Mouse (Mus musculus): ENCODE results near the gene Olig3. TPM values are rescaled to one million over a fixed set of nuclear protein-coding genes. Genes with fewer than 3 reads are reported as not detected.

The Olig3 gene
- total and polyA plus RNA-seq, 3 experiments = not detected

- Histone ChIP-seq H3K4me1 (ENCODE audit: control insufficient read depth in 1 of 2, insufficient read depth in 2 of 2, low read length in 2 of 2) (no peaks in the 10 kb centered on the region), H3K4me3 (ENCODE audit: control insufficient read depth in 1 of 2, insufficient read depth in 1 of 2, low read depth in 2 of 2, low read length in 2 of 2) (no peak overlapping the region), H3K79me2 (ENCODE audit: control insufficient read depth, insufficient read depth, low read length, poor library complexity) (no peaks in the 10 kb centered on the region), H3K9ac (ENCODE audit: control insufficient read depth, low read depth, low read length, poor library complexity, severe bottlenecking) (no peak overlapping the region), H3K27me3 (ENCODE audit: control insufficient read depth in 1 of 2, insufficient read depth in 2 of 2, low read length in 2 of 2) (no peaks in the 10 kb centered on the region; a peak in 1 of 4 replicates), H3K27ac (ENCODE audit: control insufficient read depth, low read depth, low read length) (no peak overlapping the region), H3K36me3 (ENCODE audit: control insufficient read depth in 1 of 2, insufficient read depth in 2 of 2, low read length in 2 of 2) (no peaks in the 10 kb centered on the region), H3K9me3 (replicated peaks; ENCODE audit: insufficient read depth, low read length) (no peaks in the 10 kb centered on the region)
- no peak for DNase-seq (ENCODE audit: low read depth, low spot score)
- TF ChIP-seq HCFC1 (IDR thresholded peaks at IDR 0.05; ENCODE audit: low read depth, low read length) = no peak
Measured at GRCm38 (mm10) chr10:19354146-19354545, 2.2 kb upstream of the Olig3 start.

GRCm38 (mm10) chr10:19355076-19355475 lies 1.3 kb upstream of the Olig3 start:
- Histone ChIP-seq H3K4me3 (ENCODE audit: control insufficient read depth in 1 of 2, insufficient read depth in 1 of 2, low read depth in 2 of 2, low read length in 2 of 2) (no peak overlapping the region), H3K9me3 (replicated peaks; ENCODE audit: insufficient read depth, low read length) (no peaks in the 10 kb centered on the region), H3K79me2 (ENCODE audit: control insufficient read depth, insufficient read depth, low read length, poor library complexity) (no peaks in the 10 kb centered on the region), H3K27me3 (ENCODE audit: control insufficient read depth in 1 of 2, insufficient read depth in 2 of 2, low read length in 2 of 2) (no peaks in the 10 kb centered on the region; a peak in 1 of 4 replicates), H3K27ac (ENCODE audit: control insufficient read depth, low read depth, low read length) (no peak overlapping the region), H3K9ac (ENCODE audit: control insufficient read depth, low read depth, low read length, poor library complexity, severe bottlenecking) (no peak overlapping the region), H3K4me1 (ENCODE audit: control insufficient read depth in 1 of 2, insufficient read depth in 2 of 2, low read length in 2 of 2) (no peaks in the 10 kb centered on the region), H3K36me3 (ENCODE audit: control insufficient read depth in 1 of 2, insufficient read depth in 2 of 2, low read length in 2 of 2) (no peaks in the 10 kb centered on the region)
- TF ChIP-seq CTCF (IDR thresholded peaks at IDR 0.05 in 2 of 3, conservative IDR thresholded peaks at IDR 0.05 in 1 of 3; ENCODE audit: control insufficient read depth in 1 of 3, insufficient read depth in 1 of 3, low read depth in 2 of 3, low read length in 3 of 3, poor library complexity in 1 of 3, severe bottlenecking in 1 of 3) = no peak
- no peak for TF ChIP-seq NELFE (IDR thresholded peaks at IDR 0.05; ENCODE audit: low read depth, low read length)
- no peak for TF ChIP-seq TBP (IDR thresholded peaks at IDR 0.05; ENCODE audit: low read depth, low read length)
- TF ChIP-seq SIN3A (IDR thresholded peaks at IDR 0.05; ENCODE audit: low read length) = no peak
- no peak for TF ChIP-seq ELF1 (IDR thresholded peaks at IDR 0.05; ENCODE audit: low read depth, low read length)
- no peak for TF ChIP-seq ZNF384 (IDR thresholded peaks at IDR 0.05; ENCODE audit: low read depth, low read length)
- TF ChIP-seq KAT2A (conservative IDR thresholded peaks at IDR 0.05; ENCODE audit: low read depth, low read length) = no peak
- no peak for TF ChIP-seq GATA1 (IDR thresholded peaks at IDR 0.05; ENCODE audit: low read depth, low read length)
- no peak for TF ChIP-seq ETS1 (IDR thresholded peaks at IDR 0.05; ENCODE audit: low read depth, low read length)
- TF ChIP-seq EP300 (IDR thresholded peaks at IDR 0.05; ENCODE audit: low read depth in 1 of 2, low read length in 2 of 2) = no peak
- no peak for TF ChIP-seq CHD1 (IDR thresholded peaks at IDR 0.05; ENCODE audit: low read depth, low read length)
- no peak for TF ChIP-seq USF2 (IDR thresholded peaks at IDR 0.05; ENCODE audit: borderline replicate concordance in 1 of 2, insufficient read depth in 1 of 2, low read depth in 1 of 2, low read length in 2 of 2)
- TF ChIP-seq MAFK (IDR thresholded peaks at IDR 0.05; ENCODE audit: borderline replicate concordance, low read depth, low read length) = no peak
- no peak for TF ChIP-seq BHLHE40 (IDR thresholded peaks at IDR 0.05; ENCODE audit: borderline replicate concordance, low read depth, low read length)
- no peak for TF ChIP-seq USF1 (IDR thresholded peaks at IDR 0.05; ENCODE audit: low read depth, low read length)
- TF ChIP-seq JUND (IDR thresholded peaks at IDR 0.05; ENCODE audit: low read depth, low read length) = no peak
- no peak for DNase-seq (ENCODE audit: low read depth, low spot score)

Measured in MEL (cell line).